ENCODE assay signal across 19 mouse cellular contexts in genomic region chr15:96902781-96903180, GRCm38 (mm10).
DNase-seq lines count a peak whose midpoint lies in the region; ATAC-seq and TF ChIP-seq lines count a peak whose summit lies in the region.
"Had no signal": no experiment of that assay in that cellular context is flagged by ENCODE, and none has a peak within 500 bp of the region (broad histone marks: within the 10 kb centered on the region; RNA-seq: fewer than 3 reads in every experiment).

No protein-coding gene starts in this region.

- no peaks in the 10 kb centered on the region for H3K36me3 ChIP-seq in liver, adult 2 months (ENCODE audit: control insufficient read depth, insufficient read depth, low read length)
- H3K36me3 ChIP-seq in liver, embryonic 12.5 days: no peaks in the 10 kb centered on the region
- H3K36me3 ChIP-seq in embryonic facial prominence, embryonic 10.5 days (replicated peaks): no peaks in the 10 kb centered on the region
- no peaks in the 10 kb centered on the region for H3K36me3 ChIP-seq in embryonic facial prominence, embryonic 14.5 days (ENCODE audit: control insufficient read depth, insufficient read depth, low read length)
- H3K36me3 ChIP-seq: embryonic facial prominence, embryonic 15.5 days; forebrain, embryonic 10.5 days; hindbrain, embryonic 15.5 days had no signal

- no peak overlapping the region for H3K4me2 ChIP-seq in liver, embryonic 12.5 days
- H3K4me2 ChIP-seq in embryonic facial prominence, embryonic 14.5 days (ENCODE audit: low read depth, low read length): peak overlapping the region; percentile 6; the same call in 1 of the 2 replicates
- H3K4me2 ChIP-seq: embryonic facial prominence, embryonic 15.5 days; hindbrain, embryonic 15.5 days had no signal

- H3K79me2 ChIP-seq in liver, adult 2 months (ENCODE audit: control insufficient read depth, insufficient read depth, low read length): no peaks in the 10 kb centered on the region

- TF ChIP-seq CTCF in liver, adult 2 months (IDR thresholded peaks at IDR 0.05; ENCODE audit: low read depth, low read length): no peak

- H3K4me3 ChIP-seq in liver, adult 2 months (ENCODE audit: insufficient read depth, low read depth, low read length): no peak overlapping the region
- no peak overlapping the region for H3K4me3 ChIP-seq in liver, embryonic 12.5 days
- no peak overlapping the region for H3K4me3 ChIP-seq in embryonic facial prominence, embryonic 10.5 days
- no peak overlapping the region for H3K4me3 ChIP-seq in embryonic facial prominence, embryonic 14.5 days (ENCODE audit: low read depth, low read length)
- H3K4me3 ChIP-seq: embryonic facial prominence, embryonic 15.5 days; erythroblast, embryonic 14.5 days; forebrain, embryonic 10.5 days; hindbrain, embryonic 15.5 days had no signal

- intact Hi-C loops in gastrocnemius, postnatal 36 days (cut with DNase I): no loop called here

- H3K9ac ChIP-seq in liver, adult 2 months (ENCODE audit: low read depth, low read length): no peak overlapping the region
- H3K9ac ChIP-seq in liver, embryonic 12.5 days: no peak overlapping the region
- no peak overlapping the region for H3K9ac ChIP-seq in embryonic facial prominence, embryonic 14.5 days (ENCODE audit: low read depth, low read length)
- H3K9ac ChIP-seq: embryonic facial prominence, embryonic 15.5 days; hindbrain, embryonic 15.5 days had no signal

- peak; percentile 20 for DNase-seq in gastrocnemius, postnatal 25 days
- no peak for DNase-seq in gastrocnemius, postnatal 36 days
- DNase-seq in liver, adult 2 months (ENCODE audit: extremely low read depth, low read depth, low spot score): peak; percentile 8
- DNase-seq in embryonic facial prominence, embryonic 10.5 days (ENCODE audit: low spot score): peak; percentile 25
- DNase-seq in embryonic facial prominence, embryonic 14.5 days (ENCODE audit: low spot score): peak; percentile 15
- DNase-seq in testis, postnatal 14 days (ENCODE audit: low spot score): no peak
- DNase-seq: adrenal gland, postnatal 10 days; cerebellum, adult 11 months; cerebellum, adult 8-10 months; cerebellum, postnatal 14 days; embryo, embryonic 11 days; heart, postnatal 10 days had no signal

- H3K4me1 ChIP-seq in liver, adult 2 months (ENCODE audit: control insufficient read depth, insufficient read depth, low read length): peaks cover 5% of the 10 kb centered on the region
- no peaks in the 10 kb centered on the region for H3K4me1 ChIP-seq in liver, embryonic 12.5 days
- peaks cover 6% of the 10 kb centered on the region; the same call in 1 of the 2 replicates for H3K4me1 ChIP-seq in embryonic facial prominence, embryonic 10.5 days
- H3K4me1 ChIP-seq in embryonic facial prominence, embryonic 14.5 days (ENCODE audit: control insufficient read depth, insufficient read depth, low read length): no peaks in the 10 kb centered on the region
- H3K4me1 ChIP-seq: embryonic facial prominence, embryonic 15.5 days; forebrain, embryonic 10.5 days; hindbrain, embryonic 15.5 days had no signal

- no peaks in the 10 kb centered on the region for H3K9me3 ChIP-seq in liver, embryonic 12.5 days (replicated peaks)
- peaks cover 7% of the 10 kb centered on the region; the same call in 1 of the 2 replicates for H3K9me3 ChIP-seq in embryonic facial prominence, embryonic 10.5 days
- H3K9me3 ChIP-seq in embryonic facial prominence, embryonic 14.5 days (ENCODE audit: control insufficient read depth, low read length): no peaks in the 10 kb centered on the region
- H3K9me3 ChIP-seq: embryonic facial prominence, embryonic 15.5 days; hindbrain, embryonic 15.5 days had no signal

- no peak overlapping the region for H3K27ac ChIP-seq in liver, adult 2 months (replicated peaks; ENCODE audit: insufficient read depth, low read depth, low read length)
- no peak overlapping the region for H3K27ac ChIP-seq in liver, embryonic 12.5 days
- 0 out of 2 replicates have a peak overlapping the region, but pooled peaks have one; percentile 24 for H3K27ac ChIP-seq in embryonic facial prominence, embryonic 10.5 days (replicated peaks)
- no peak overlapping the region for H3K27ac ChIP-seq in embryonic facial prominence, embryonic 14.5 days (replicated peaks; ENCODE audit: low read depth, low read length)
- H3K27ac ChIP-seq: embryonic facial prominence, embryonic 15.5 days; forebrain, embryonic 10.5 days; hindbrain, embryonic 15.5 days had no signal

- WGBS in liver, adult 2 months: 91% methylated on average over 8 of the region's 8 CpGs
- WGBS in liver, embryonic 12.5 days (ENCODE audit: insufficient replicate concordance): 77% methylated on average over 8 of the region's 8 CpGs
- WGBS in embryonic facial prominence, embryonic 10.5 days: 71% methylated on average over 8 of the region's 8 CpGs
- 51% methylated on average over 8 of the region's 8 CpGs for WGBS in embryonic facial prominence, embryonic 14.5 days

- no peaks in the 10 kb centered on the region for H3K27me3 ChIP-seq in liver, adult 2 months (ENCODE audit: control insufficient read depth, insufficient read depth, low read length)
- H3K27me3 ChIP-seq in liver, embryonic 12.5 days (replicated peaks): no peaks in the 10 kb centered on the region
- H3K27me3 ChIP-seq in embryonic facial prominence, embryonic 10.5 days (replicated peaks; ENCODE audit: low read depth, poor library complexity, severe bottlenecking): no peaks in the 10 kb centered on the region
- no peaks in the 10 kb centered on the region for H3K27me3 ChIP-seq in embryonic facial prominence, embryonic 14.5 days (replicated peaks; ENCODE audit: control insufficient read depth, insufficient read depth, low read length)
- H3K27me3 ChIP-seq: embryonic facial prominence, embryonic 15.5 days; hindbrain, embryonic 15.5 days had no signal

- no peak for TF ChIP-seq POLR2A in liver, adult 2 months (IDR thresholded peaks at IDR 0.05; ENCODE audit: extremely low read depth, insufficient read depth, low read length)

- no peak for ATAC-seq in liver, embryonic 12.5 days
- no peak for ATAC-seq in embryonic facial prominence, embryonic 14.5 days (ENCODE audit: low read depth)
- ATAC-seq: forebrain, embryonic 14.5 days; inflammation-experienced regulatory T-cells, adult 6 months had no signal

Comparison
In these comparisons a context has a peak if more than half of its experiments do, and no peak if none do; other contexts are left out.
1. DNase-seq: peak in gastrocnemius, postnatal 25 days (single experiment), liver, adult 2 months (single experiment), embryonic facial prominence, embryonic 10.5 days (single experiment) and embryonic facial prominence, embryonic 14.5 days (single experiment); none in gastrocnemius, postnatal 36 days (0 of 2) and testis, postnatal 14 days (single experiment).